Mouse (Mus musculus): ENCODE measurements around the gene Pdzk1ip1. TPM values are rescaled to one million over a fixed set of nuclear protein-coding genes. Genes with fewer than 3 reads are reported as not detected.

Gene Pdzk1ip1
- total RNA-seq (2012; rRNA removed), result not detected in 2 replicates
- polyA plus RNA-seq (2012; ENCODE audit: insufficient read depth in 1 of 2, insufficient read length in 2 of 2, low read depth in 1 of 2, low replicate concordance in 2 of 2, missing spikeins in 1 of 2), result under 1 TPM in 1 of 2 experiments, not detected in 1; 0.14 TPM

GRCm38 (mm10) chr4:115088611-115089338 is at the start of gene Pdzk1ip1:
Gene Pdzk1ip1, plus strand, starts transcription at chr4:115088708.
- no peak within 1 kb of the TSS for H3K9ac ChIP-seq (ENCODE audit: control insufficient read depth, low read depth, low read length, poor library complexity, severe bottlenecking)
- no peak within 1 kb of the TSS for H3K4me3 ChIP-seq (ENCODE audit: control insufficient read depth in 1 of 2, insufficient read depth in 1 of 2, low read depth in 2 of 2, low read length in 2 of 2)
- H3K27ac ChIP-seq (ENCODE audit: control insufficient read depth, low read depth, low read length), result no peak within 1 kb of the TSS
- TF ChIP-seq POLR2A (IDR thresholded peaks at IDR 0.05; ENCODE audit: control insufficient read depth in 1 of 2, insufficient read depth in 1 of 2, low read depth in 1 of 2, low read length in 2 of 2, poor library complexity in 1 of 2) (no peak), GATA1 (IDR thresholded peaks at IDR 0.05; ENCODE audit: low read depth, low read length) (no peak)
- no peaks in the 10 kb centered on the region for H3K79me2 ChIP-seq (ENCODE audit: control insufficient read depth, insufficient read depth, low read length, poor library complexity)
- no peaks in the 10 kb centered on the region for H3K36me3 ChIP-seq (ENCODE audit: control insufficient read depth in 1 of 2, insufficient read depth in 2 of 2, low read length in 2 of 2)
- H3K9me3 ChIP-seq (replicated peaks; ENCODE audit: insufficient read depth, low read length), result no peaks in the 10 kb centered on the region
- DNase-seq (ENCODE audit: low read depth, low spot score), result no peak
- H3K27me3 ChIP-seq (ENCODE audit: control insufficient read depth in 1 of 2, insufficient read depth in 2 of 2, low read length in 2 of 2), result no peaks in the 10 kb centered on the region
- peaks cover 0 to 3% of the 10 kb centered on the region in 2 experiments; a peak in 1 of 4 replicates for H3K4me1 ChIP-seq (ENCODE audit: control insufficient read depth in 1 of 2, insufficient read depth in 2 of 2, low read length in 2 of 2)

- Histone ChIP-seq H3K79me2 (ENCODE audit: control insufficient read depth, insufficient read depth, low read length, poor library complexity) (no peaks in the 10 kb centered on the region; the same call in 1 of the 2 replicates), H3K9ac (ENCODE audit: control insufficient read depth, low read depth, low read length, poor library complexity, severe bottlenecking) (no peak overlapping the region), H3K27ac (ENCODE audit: control insufficient read depth, low read depth, low read length) (no peak overlapping the region), H3K36me3 (ENCODE audit: control insufficient read depth in 1 of 2, insufficient read depth in 2 of 2, low read length in 2 of 2) (peaks cover 0 to 12% of the 10 kb centered on the region in 2 experiments; a peak in 2 of 4 replicates), H3K9me3 (replicated peaks; ENCODE audit: insufficient read depth, low read length) (no peaks in the 10 kb centered on the region), H3K4me1 (ENCODE audit: control insufficient read depth in 1 of 2, insufficient read depth in 2 of 2, low read length in 2 of 2) (peaks cover 6 to 19% of the 10 kb centered on the region in 2 experiments), H3K4me3 (ENCODE audit: control insufficient read depth in 1 of 2, insufficient read depth in 1 of 2, low read depth in 2 of 2, low read length in 2 of 2) (no peak overlapping the region), H3K27me3 (ENCODE audit: control insufficient read depth in 1 of 2, insufficient read depth in 2 of 2, low read length in 2 of 2) (no peaks in the 10 kb centered on the region)
- DNase-seq (ENCODE audit: low read depth, low spot score), result no peak
- TF ChIP-seq SMC3 (IDR thresholded peaks at IDR 0.05; ENCODE audit: low read depth, low read length) (no peak), MEF2A (IDR thresholded peaks at IDR 0.05; ENCODE audit: extremely low read depth, insufficient replicate concordance, low read depth, low read length, poor library complexity, severe bottlenecking) (no peak), MAZ (IDR thresholded peaks at IDR 0.05; ENCODE audit: low read depth, low read length) (no peak), GATA1 (IDR thresholded peaks at IDR 0.05; ENCODE audit: low read depth, low read length) (no peak), ZNF384 (IDR thresholded peaks at IDR 0.05; ENCODE audit: low read depth, low read length) (no peak), JUND (IDR thresholded peaks at IDR 0.05; ENCODE audit: low read depth, low read length) (no peak), USF1 (IDR thresholded peaks at IDR 0.05; ENCODE audit: low read depth, low read length) (no peak), RCOR1 (IDR thresholded peaks at IDR 0.05; ENCODE audit: low read depth, low read length) (no peak), ETS1 (IDR thresholded peaks at IDR 0.05; ENCODE audit: low read depth, low read length) (no peak), MAX (IDR thresholded peaks at IDR 0.05; ENCODE audit: low read length) (no peak), MYB (IDR thresholded peaks at IDR 0.05; ENCODE audit: low read depth, low read length) (no peak), TBP (IDR thresholded peaks at IDR 0.05; ENCODE audit: low read depth, low read length) (no peak), TCF12 (IDR thresholded peaks at IDR 0.05; ENCODE audit: low read depth, low read length) (no peak), CHD2 (IDR thresholded peaks at IDR 0.05; ENCODE audit: low read length) (no peak), GABPA (IDR thresholded peaks at IDR 0.05; ENCODE audit: low read depth, low read length) (no peak), POLR2AphosphoS2 (IDR thresholded peaks at IDR 0.05; ENCODE audit: low read length) (no peak), MYC (IDR thresholded peaks at IDR 0.05; ENCODE audit: low read depth, low read length) (no peak), ZC3H11A (IDR thresholded peaks at IDR 0.05; ENCODE audit: low read depth, low read length) (no peak)
Measured at GRCm38 (mm10) chr4:115045621-115046020, 42.9 kb upstream of the Pdzk1ip1 start.
